Mouse (Mus musculus) stomach, postnatal 0 days (tissue): ENCODE data around the gene Eif3k.

Experiments
- CTCF ChIP-seq: IDR thresholded peaks from 2 replicates; pipeline ENCODE4 v1.5.1; 2016; ENCODE audit warnings: antibody characterized with exemption, low read depth, mild to moderate bottlenecking, moderate library complexity
- EP300 ChIP-seq: optimal IDR thresholded peaks from 2 replicates; pipeline ENCODE3; 2016; ENCODE audit warnings: antibody characterized with exemption

DNA sequence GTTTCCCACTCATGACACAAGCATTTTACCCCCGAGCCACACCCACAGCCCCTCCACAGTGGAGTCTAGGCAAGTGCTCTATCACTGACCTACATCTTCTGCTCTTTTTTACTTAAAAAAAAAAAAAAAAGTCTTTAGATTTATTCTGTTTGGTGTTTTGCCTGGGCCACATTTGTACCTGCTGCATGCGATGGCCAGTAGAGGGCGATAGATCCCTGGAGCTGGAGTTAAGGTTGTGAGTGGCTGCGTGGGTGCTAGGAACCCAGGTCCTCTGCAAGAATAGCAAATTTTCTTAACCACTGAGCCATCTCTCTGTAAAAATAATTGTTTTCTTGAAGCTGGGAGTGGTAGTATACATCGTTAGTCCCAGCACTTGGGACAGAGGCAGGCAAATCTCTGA, 10.0 kb upstream of the Eif3k start:
- peak; percentile 58 for TF ChIP-seq CTCF
- no peak for TF ChIP-seq EP300
